Mouse (Mus musculus) forebrain, embryonic 16.5 days (tissue): ENCODE measurements around the gene Klk10. TPM values are rescaled to one million over a fixed set of nuclear protein-coding genes. Genes with fewer than 3 reads are reported as not detected.
A peak's percentile ranks its signal among the peaks of the same experiment; 100 is the strongest.

Experiments
- ATAC-seq: fragments of 200-750 bp; cut with Nextera tagmentation; 2 replicates; pipeline ENCODE4 v1.8.0; 2017; ENCODE audit warnings: mild to moderate bottlenecking, moderate library complexity
- H3K27ac ChIP-seq: fragments of 300-500 bp; sonication (generic); 2 replicates; pipeline ENCODE4 v1.5.1; 2014; ENCODE audit warnings: low read length, control low read depth
- H3K27me3 ChIP-seq: fragments of 300-500 bp; sonication (generic); replicated peaks from 2 replicates; pipeline ENCODE4 v1.6.1; 2014; ENCODE audit warnings: low read length; ENCODE audit not compliant: control insufficient read depth, insufficient read depth
- H3K36me3 ChIP-seq: fragments of 300-500 bp; sonication (generic); 2 replicates; pipeline ENCODE4 v1.6.1; 2014; ENCODE audit not compliant: control insufficient read depth, insufficient read depth
- H3K4me1 ChIP-seq: fragments of 300-500 bp; sonication (generic); replicated peaks from 2 replicates; pipeline ENCODE4 v1.6.1; 2014; ENCODE audit warnings: low read length; ENCODE audit not compliant: control insufficient read depth, insufficient read depth
- H3K4me2 ChIP-seq: fragments of 300-500 bp; sonication (generic); 2 replicates; pipeline ENCODE4 v1.6.1; 2014; ENCODE audit warnings: mild to moderate bottlenecking, low read length, control low read depth
- H3K4me3 ChIP-seq: fragments of 300-500 bp; sonication (generic); replicated peaks from 2 replicates; pipeline ENCODE4 v1.5.1; 2014; ENCODE audit warnings: mild to moderate bottlenecking, low read length, control low read depth
- H3K9ac ChIP-seq: fragments of 300-500 bp; sonication (generic); replicated peaks from 2 replicates; pipeline ENCODE4 v1.6.1; 2014; ENCODE audit warnings: low read depth, low read length, control low read depth
- H3K9me3 ChIP-seq: fragments of 300-500 bp; sonication (generic); 2 replicates; pipeline ENCODE4 v1.6.1; 2016; ENCODE audit warnings: low read length; ENCODE audit not compliant: control insufficient read depth
- WGBS: fragments of 180-500 bp; shearing (Covaris S2); extraction: QIAGEN DNeasy Blood & Tissue Kit; methylation state at CpG from one replicate; pipeline ENCODE4 v1.1.7; 2014; 5-methylcytosine and 5-hydroxymethylcytosine counted together
- polyA plus RNA-seq: library from polyadenylated mRNA; unstranded; fragments of >200 nt; fragmentation: Nextera tagmentation; extraction: Ambion mirVana; gene quantifications from 2 replicates; pipeline ENCODE4 v1.2.1, GENCODE M21; 2015

The Klk10 gene
- polyA plus RNA-seq, 1 experiment from 2014 or later = 0.35 TPM

DNA sequence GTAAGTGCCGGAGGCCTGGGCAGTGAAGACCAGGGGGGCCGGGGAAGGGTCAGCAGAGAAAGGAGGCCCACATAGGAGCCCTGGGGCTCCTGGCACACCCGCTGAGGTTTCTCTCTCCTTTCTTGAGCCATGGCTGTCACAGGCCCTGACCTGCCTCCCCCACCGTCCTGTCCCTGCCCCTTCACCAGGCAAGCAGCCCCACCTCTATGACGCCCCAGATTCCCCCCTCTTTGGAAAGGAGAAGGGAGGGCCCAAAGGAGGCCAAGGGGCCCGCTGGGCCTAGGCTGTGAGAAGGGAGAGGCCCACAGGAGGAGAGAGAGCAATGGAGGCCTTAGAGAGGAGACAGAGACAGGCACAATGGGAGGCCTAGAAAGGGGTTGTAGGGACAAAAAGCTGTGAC lies 6.0 kb upstream of the Klk10 start:
- WGBS = 30% methylated on average over 5 of the region's 6 CpGs
- Histone ChIP-seq H3K9ac (no peak overlapping the region), H3K36me3 (no peaks in the 10 kb centered on the region), H3K27ac (no peak overlapping the region), H3K4me2 (no peak overlapping the region), H3K4me1 (no peaks in the 10 kb centered on the region), H3K4me3 (no peak overlapping the region), H3K27me3 (no peaks in the 10 kb centered on the region), H3K9me3 (no peaks in the 10 kb centered on the region)
- no peak for ATAC-seq

GRCm38 (mm10) chr7:43775311-43776057 lies 5.4 kb upstream of the Klk10 start:
- no peak for ATAC-seq
- H3K9ac ChIP-seq = no peak overlapping the region
- no peaks in the 10 kb centered on the region for H3K9me3 ChIP-seq
- no peak overlapping the region for H3K4me3 ChIP-seq
- no peaks in the 10 kb centered on the region for H3K36me3 ChIP-seq
- H3K27me3 ChIP-seq = no peaks in the 10 kb centered on the region
- no peaks in the 10 kb centered on the region for H3K4me1 ChIP-seq
- H3K27ac ChIP-seq = no peak overlapping the region
- no peak overlapping the region for H3K4me2 ChIP-seq
- WGBS = 43% methylated on average over 7 of the region's 7 CpGs

GRCm38 (mm10) chr7:43776506-43776905 lies 4.3 kb upstream of the Klk10 start:
- H3K36me3 ChIP-seq = no peaks in the 10 kb centered on the region
- H3K4me2 ChIP-seq = no peak overlapping the region
- H3K9me3 ChIP-seq = no peaks in the 10 kb centered on the region
- H3K4me3 ChIP-seq = no peak overlapping the region
- ATAC-seq = no peak
- 83% methylated on average over 5 of the region's 5 CpGs for WGBS
- H3K27ac ChIP-seq = no peak overlapping the region
- H3K4me1 ChIP-seq = no peaks in the 10 kb centered on the region
- no peaks in the 10 kb centered on the region for H3K27me3 ChIP-seq
- H3K9ac ChIP-seq = no peak overlapping the region

DNA sequence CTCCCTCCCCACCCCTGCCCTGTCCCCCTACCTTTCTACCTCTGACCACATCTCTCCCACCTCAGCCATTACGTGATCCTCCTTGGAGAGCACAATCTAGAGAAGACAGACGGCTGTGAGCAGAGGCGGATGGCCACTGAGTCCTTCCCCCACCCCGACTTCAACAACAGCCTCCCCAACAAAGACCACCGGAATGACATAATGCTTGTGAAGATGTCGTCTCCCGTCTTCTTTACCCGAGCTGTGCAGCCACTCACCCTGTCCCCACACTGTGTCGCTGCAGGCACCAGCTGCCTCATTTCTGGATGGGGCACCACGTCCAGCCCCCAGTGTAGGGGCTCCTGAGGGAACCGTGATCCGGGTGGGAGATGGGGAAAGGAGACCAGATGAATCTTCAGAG lies 3.4 kb upstream of the Klk10 start:
- no peak overlapping the region for H3K4me3 ChIP-seq
- no peak overlapping the region for H3K27ac ChIP-seq
- H3K9me3 ChIP-seq = no peaks in the 10 kb centered on the region
- no peak for ATAC-seq
- no peak overlapping the region for H3K4me2 ChIP-seq
- no peak overlapping the region for H3K9ac ChIP-seq
- peaks cover 2% of the 10 kb centered on the region; the same call in 1 of the 2 replicates for H3K4me1 ChIP-seq
- no peaks in the 10 kb centered on the region for H3K27me3 ChIP-seq
- no peaks in the 10 kb centered on the region for H3K36me3 ChIP-seq
- WGBS = 87% methylated on average over 12 of the region's 12 CpGs

DNA sequence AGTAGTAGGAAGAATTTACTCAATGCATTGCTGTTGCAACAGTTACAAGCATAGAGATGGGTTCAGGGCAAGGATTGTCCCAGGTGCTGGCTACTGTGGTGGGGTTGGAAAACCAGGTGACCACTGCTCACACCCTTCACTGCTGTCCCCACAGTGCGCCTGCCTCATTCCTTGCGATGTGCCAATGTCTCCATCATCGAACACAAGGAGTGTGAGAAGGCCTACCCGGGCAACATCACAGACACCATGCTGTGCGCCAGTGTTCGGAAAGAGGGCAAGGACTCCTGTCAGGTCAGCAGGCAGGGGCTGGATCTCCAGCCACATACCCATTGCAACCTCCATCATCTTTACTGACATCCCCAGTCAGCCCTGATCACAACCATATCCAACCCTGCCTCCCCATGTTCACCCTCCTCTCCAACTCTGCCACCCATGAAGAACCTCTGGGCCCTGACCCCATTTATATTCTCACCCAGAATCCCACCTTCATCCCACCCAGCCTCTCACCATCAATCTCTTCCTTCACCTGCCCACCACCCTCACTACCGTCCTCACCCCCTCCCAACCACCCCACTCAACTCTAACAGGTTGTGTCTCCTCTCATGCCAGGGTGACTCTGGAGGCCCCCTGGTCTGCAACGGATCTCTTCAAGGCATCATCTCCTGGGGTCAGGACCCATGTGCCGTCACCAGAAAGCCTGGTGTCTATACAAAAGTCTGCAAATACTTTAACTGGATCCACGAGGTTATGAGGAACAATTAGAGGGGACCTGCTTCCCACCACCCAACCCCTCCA lies 2.5 kb upstream of the Klk10 start:
- 92% methylated on average over 10 of the region's 10 CpGs for WGBS
- Histone ChIP-seq H3K4me1 (peaks cover 5% of the 10 kb centered on the region; the same call in 1 of the 2 replicates), H3K36me3 (no peaks in the 10 kb centered on the region), H3K27ac (no peak overlapping the region), H3K9ac (no peak overlapping the region), H3K4me2 (no peak overlapping the region), H3K9me3 (no peaks in the 10 kb centered on the region), H3K27me3 (no peaks in the 10 kb centered on the region), H3K4me3 (no peak overlapping the region)
- no peak for ATAC-seq

DNA sequence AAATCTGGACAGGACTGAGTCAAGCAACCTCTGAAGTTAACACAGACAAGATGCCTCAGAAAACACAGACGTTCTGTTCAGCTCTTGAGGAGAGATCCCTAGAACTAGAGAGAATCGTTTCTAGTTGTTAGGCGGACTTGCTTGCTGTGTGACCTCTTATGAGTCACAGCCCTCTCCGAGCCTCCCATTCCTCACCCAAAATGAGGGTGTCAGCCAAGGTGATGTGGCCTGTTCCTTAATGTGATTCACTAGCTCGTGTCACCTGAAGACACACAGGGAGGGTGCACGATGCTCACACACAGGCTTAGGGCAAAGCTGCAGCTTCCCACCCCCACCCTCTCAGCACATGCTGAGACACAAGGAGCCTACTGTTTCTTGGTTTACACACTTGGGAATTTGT lies 594 bp upstream of the Klk10 start:
- Histone ChIP-seq H3K27ac (no peak overlapping the region), H3K36me3 (no peaks in the 10 kb centered on the region), H3K27me3 (no peaks in the 10 kb centered on the region), H3K4me1 (peaks cover 5% of the 10 kb centered on the region; the same call in 1 of the 2 replicates), H3K9ac (no peak overlapping the region), H3K4me2 (no peak overlapping the region), H3K4me3 (no peak overlapping the region), H3K9me3 (no peaks in the 10 kb centered on the region)
- no peak for ATAC-seq
- WGBS = 72% methylated on average over 6 of the region's 6 CpGs

GRCm38 (mm10) chr7:43781541-43781940 lies 706 bp downstream of the Klk10 start:
- no peak overlapping the region for H3K4me3 ChIP-seq
- ATAC-seq = no peak
- H3K27me3 ChIP-seq = no peaks in the 10 kb centered on the region
- no peak overlapping the region for H3K4me2 ChIP-seq
- no peak overlapping the region for H3K27ac ChIP-seq
- no peaks in the 10 kb centered on the region for H3K9me3 ChIP-seq
- WGBS = 87% methylated on average over 11 of the region's 11 CpGs
- H3K4me1 ChIP-seq = peaks cover 5% of the 10 kb centered on the region; the same call in 1 of the 2 replicates
- H3K36me3 ChIP-seq = no peaks in the 10 kb centered on the region
- no peak overlapping the region for H3K9ac ChIP-seq

DNA sequence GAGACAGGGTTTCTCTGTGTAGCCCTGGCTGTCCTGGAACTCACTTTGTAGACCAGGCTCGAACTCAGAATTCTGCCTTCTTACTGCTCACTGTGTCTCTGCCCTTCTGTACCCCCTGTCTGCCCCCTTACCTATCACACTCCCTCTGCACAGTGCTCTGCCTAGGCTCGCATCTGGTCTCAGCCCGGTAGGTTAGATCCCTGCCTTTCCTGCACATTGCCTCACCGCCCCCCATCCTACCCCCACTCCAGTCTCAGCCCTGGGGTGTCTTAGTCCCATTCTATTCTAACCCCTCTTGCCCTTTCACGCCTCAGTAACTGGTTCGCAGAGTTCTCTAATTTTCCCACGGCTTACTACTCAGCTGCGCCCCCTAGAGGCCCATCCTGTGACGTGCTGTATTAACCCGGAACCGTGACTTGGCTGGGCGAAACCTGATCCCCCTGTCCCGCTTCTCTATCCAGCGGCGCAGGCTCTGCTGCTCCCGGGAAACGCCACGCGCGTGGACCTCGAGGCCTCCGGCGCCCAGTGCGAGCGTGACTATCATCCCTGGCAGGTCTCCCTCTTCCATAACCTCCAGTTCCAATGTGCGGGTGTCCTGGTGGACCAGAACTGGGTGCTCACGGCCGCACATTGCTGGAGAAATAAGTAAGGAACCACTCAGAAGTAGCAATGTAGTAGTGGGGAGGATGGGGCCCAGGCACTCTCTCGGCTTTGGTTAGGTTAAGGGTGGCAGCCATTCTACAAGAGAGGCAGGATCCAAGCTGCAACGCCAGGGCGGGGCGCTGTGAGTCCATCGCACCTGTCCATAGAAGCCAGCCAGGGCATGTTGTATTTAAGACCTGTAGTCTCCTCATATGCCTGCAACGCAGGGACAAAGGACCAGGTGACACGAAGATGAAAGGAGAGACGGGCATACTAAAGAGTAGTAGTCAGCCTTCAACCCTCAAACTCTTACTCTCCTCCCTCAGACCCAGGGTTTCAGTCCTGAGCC lies 1.7 kb downstream of the Klk10 start:
- H3K9me3 ChIP-seq = no peaks in the 10 kb centered on the region
- H3K36me3 ChIP-seq = no peaks in the 10 kb centered on the region
- peak overlapping the region; percentile 19 for H3K4me3 ChIP-seq
- peak; percentile 59 for ATAC-seq
- WGBS = 7% methylated on average over 36 of the region's 36 CpGs
- peaks cover 5% of the 10 kb centered on the region; the same call in 1 of the 2 replicates for H3K4me1 ChIP-seq
- H3K27me3 ChIP-seq = no peaks in the 10 kb centered on the region
- no peak overlapping the region for H3K27ac ChIP-seq
- peak overlapping the region; percentile 45 for H3K4me2 ChIP-seq
- H3K9ac ChIP-seq = peak overlapping the region; percentile 30

DNA sequence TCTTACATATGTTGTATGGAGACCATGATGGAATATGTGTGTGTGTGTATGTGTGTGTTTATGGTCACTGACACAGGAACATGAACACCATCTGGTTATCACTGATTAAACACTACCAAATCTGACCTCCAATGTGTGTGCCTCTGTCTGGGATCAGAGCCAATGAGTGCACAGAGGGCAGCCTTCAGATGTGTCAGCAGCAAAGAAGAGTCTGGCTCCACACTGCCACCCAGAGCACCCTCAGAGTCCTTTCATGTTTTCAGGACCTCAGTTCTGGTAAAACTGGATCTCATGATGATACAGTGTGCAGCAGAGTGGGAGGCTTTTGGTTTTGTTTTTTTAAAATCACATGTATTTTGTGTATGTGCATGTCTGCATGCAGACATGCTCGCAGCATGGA lies 4.5 kb downstream of the Klk10 start:
- Histone ChIP-seq H3K4me1 (peaks cover 5% of the 10 kb centered on the region; the same call in 1 of the 2 replicates), H3K36me3 (no peaks in the 10 kb centered on the region), H3K9me3 (no peaks in the 10 kb centered on the region), H3K27me3 (no peaks in the 10 kb centered on the region), H3K4me3 (no peak overlapping the region), H3K27ac (no peak overlapping the region), H3K9ac (no peak overlapping the region), H3K4me2 (no peak overlapping the region)
- ATAC-seq = no peak
- 90% methylated on average over 1 of the region's 1 CpGs for WGBS
